Mouse (Mus musculus) kidney, adult 18-20 months (tissue): Measurements from ENCODE around the gene Atp6v1g3.
A peak's percentile ranks its signal among the peaks of the same experiment; 100 is the strongest.

Experiments used
- DNase-seq: peaks from one replicate; pipeline ENCODE4 v3.0.0; 2021

Gene Atp6v1g3

GRCm38 (mm10) chr1:138289455-138290425, 16.2 kb downstream of the Atp6v1g3 start:
- no peak for DNase-seq

- DNase-seq: no peak
These were observed 17.9 kb downstream of the Atp6v1g3 start for GRCm38 (mm10) chr1:138291463-138291862.

- DNase-seq: no peak
These were observed 20.9 kb downstream of the Atp6v1g3 start for GRCm38 (mm10) chr1:138294487-138294886.

- no peak for DNase-seq
These were observed 24.6 kb downstream of the Atp6v1g3 start for GRCm38 (mm10) chr1:138298156-138298555.

- no peak for DNase-seq
These were observed 26.0 kb downstream of the Atp6v1g3 start for GRCm38 (mm10) chr1:138299576-138299975.

GRCm38 (mm10) chr1:138301920-138302319, 28.4 kb downstream of the Atp6v1g3 start:
- no peak for DNase-seq

GRCm38 (mm10) chr1:138302756-138303155, 29.2 kb downstream of the Atp6v1g3 start:
- no peak for DNase-seq

- DNase-seq: no peak
These were observed 29.8 kb downstream of the Atp6v1g3 start for GRCm38 (mm10) chr1:138303296-138303695.

GRCm38 (mm10) chr1:138304141-138304915, 30.8 kb downstream of the Atp6v1g3 start:
- no peak for DNase-seq

- no peak for DNase-seq
These were observed 49.1 kb downstream of the Atp6v1g3 start for GRCm38 (mm10) chr1:138322657-138323056.

GRCm38 (mm10) chr1:138323076-138323630, 49.6 kb downstream of the Atp6v1g3 start:
- no peak for DNase-seq

GRCm38 (mm10) chr1:138326091-138326490, 52.6 kb downstream of the Atp6v1g3 start:
- peak; percentile 36 for DNase-seq

- DNase-seq: peak; percentile 11
These were observed 53.0 kb downstream of the Atp6v1g3 start for GRCm38 (mm10) chr1:138326566-138326965.

- DNase-seq: no peak
These were observed 54.1 kb downstream of the Atp6v1g3 start for GRCm38 (mm10) chr1:138327466-138328245.

- DNase-seq: peak; percentile 6
These were observed 54.8 kb downstream of the Atp6v1g3 start for GRCm38 (mm10) chr1:138328320-138328719.

- DNase-seq: no peak
These were observed 57.0 kb downstream of the Atp6v1g3 start for GRCm38 (mm10) chr1:138330556-138330955.

GRCm38 (mm10) chr1:138331596-138331995, 58.1 kb downstream of the Atp6v1g3 start:
- no peak for DNase-seq

- no peak for DNase-seq
These were observed 61.2 kb downstream of the Atp6v1g3 start for GRCm38 (mm10) chr1:138334701-138335100.

- no peak for DNase-seq
These were observed 63.9 kb downstream of the Atp6v1g3 start for GRCm38 (mm10) chr1:138337417-138337816.
